Mouse (Mus musculus): ENCODE data around the gene Jph2. TPM values are rescaled to one million over a fixed set of nuclear protein-coding genes. Genes with fewer than 3 reads are reported as not detected.
A peak's percentile ranks its signal among the peaks of the same experiment; 100 is the strongest.
"Not testable (repeated sequence)": the region's sequence is repeated elsewhere in the genome, so short reads cannot be mapped to it uniquely, and the experiment has no call there.

The Jph2 gene
- polyA plus RNA-seq, 1 experiment from 2014 or later: 0.25 TPM

- no peak for ATAC-seq (replicated peaks)
- Histone ChIP-seq H3K4me1 (peaks cover 24% of the 10 kb centered on the region), H3K4me2 (replicated peaks) (no peak overlapping the region), H3K4me3 (no peak overlapping the region), H3K9ac (replicated peaks) (no peak overlapping the region), H3K36me3 (no peaks in the 10 kb centered on the region), H3K27ac (replicated peaks) (no peak overlapping the region), H3K9me3 (no peaks in the 10 kb centered on the region), H3K27me3 (no peaks in the 10 kb centered on the region)
- WGBS: 83% methylated on average over 9 of the region's 9 CpGs
These were observed 25.3 kb upstream of the Jph2 start for GRCm38 (mm10) chr2:163422895-163423660.

- peak overlapping the region; percentile 93 for H3K9ac ChIP-seq (replicated peaks)
- no peak for ATAC-seq (replicated peaks)
- no peaks in the 10 kb centered on the region for H3K9me3 ChIP-seq
- 31% methylated on average over 10 of the region's 10 CpGs for WGBS
- peak overlapping the region; percentile 93 for H3K27ac ChIP-seq (replicated peaks)
- H3K4me1 ChIP-seq: peaks cover 32% of the 10 kb centered on the region
- no peaks in the 10 kb centered on the region for H3K36me3 ChIP-seq
- no peaks in the 10 kb centered on the region for H3K27me3 ChIP-seq
- H3K4me2 ChIP-seq (replicated peaks): peak overlapping the region; percentile 81
- peak overlapping the region; percentile 96 for H3K4me3 ChIP-seq
These were observed 22.6 kb upstream of the Jph2 start for GRCm38 (mm10) chr2:163420366-163420886.

DNA sequence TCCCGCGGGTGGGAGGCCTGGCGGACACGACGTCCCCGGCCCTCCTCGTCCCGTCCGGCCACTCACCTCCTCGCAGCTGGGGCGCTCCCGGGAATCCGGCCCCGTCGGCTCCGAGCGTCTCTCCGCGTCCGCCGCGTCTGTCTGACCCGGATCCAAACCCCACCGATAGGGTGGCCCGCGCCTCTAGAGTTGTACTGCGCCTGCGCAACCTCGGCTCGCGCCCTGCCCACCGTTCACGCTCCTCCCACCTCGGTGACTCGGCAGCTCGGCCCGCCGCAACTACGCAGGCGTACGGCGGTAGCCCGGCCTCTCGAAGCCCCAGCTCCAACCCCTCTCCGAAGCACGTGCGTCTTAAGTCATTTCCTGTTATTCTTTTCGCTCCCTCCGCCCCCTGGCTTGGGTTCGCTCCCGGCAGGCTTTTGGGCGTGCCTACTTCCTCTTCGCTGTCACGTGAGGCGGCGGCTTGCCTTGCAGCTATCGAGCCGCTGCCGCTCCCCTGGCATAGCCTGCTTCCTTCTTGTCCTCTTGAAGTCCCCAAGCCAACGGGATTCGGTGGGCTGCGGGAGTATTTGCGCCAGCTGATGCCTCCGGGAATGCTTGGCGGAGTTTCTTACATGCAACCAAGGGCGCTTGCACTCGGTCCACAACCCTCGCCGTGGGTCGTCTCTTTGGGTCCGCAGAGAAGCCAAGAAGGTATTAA lies 21.7 kb upstream of the Jph2 start:
- Histone ChIP-seq H3K4me2 (replicated peaks) (peak overlapping the region; percentile 91), H3K27ac (replicated peaks) (peak overlapping the region; percentile 93), H3K9me3 (no peaks in the 10 kb centered on the region), H3K4me1 (peaks cover 32% of the 10 kb centered on the region), H3K27me3 (no peaks in the 10 kb centered on the region), H3K36me3 (peaks cover 3% of the 10 kb centered on the region; the same call in 1 of the 2 replicates), H3K4me3 (peak overlapping the region; percentile 96), H3K9ac (replicated peaks) (peak overlapping the region; percentile 93)
- peak; percentile 99 for ATAC-seq (replicated peaks)
- WGBS: under 1% methylated on average over 70 of the region's 71 CpGs

- ATAC-seq (replicated peaks): peak; percentile 3; the same call in 1 of the 2 replicates
- Histone ChIP-seq H3K4me2 (replicated peaks) (peak overlapping the region; percentile 91), H3K36me3 (peaks cover 7% of the 10 kb centered on the region; the same call in 1 of the 2 replicates), H3K27ac (replicated peaks) (peak overlapping the region; percentile 65), H3K4me1 (peaks cover 32% of the 10 kb centered on the region), H3K27me3 (no peaks in the 10 kb centered on the region), H3K9ac (replicated peaks) (peak overlapping the region; percentile 91), H3K4me3 (peak overlapping the region; percentile 96), H3K9me3 (no peaks in the 10 kb centered on the region)
- under 1% methylated on average over 50 of the region's 50 CpGs for WGBS
These were observed 21.1 kb upstream of the Jph2 start for GRCm38 (mm10) chr2:163418841-163419345.

GRCm38 (mm10) chr2:163417830-163418229 lies 20.0 kb upstream of the Jph2 start:
- no peak for ATAC-seq (replicated peaks)
- Histone ChIP-seq H3K9ac (replicated peaks) (0 out of 2 replicates have a peak overlapping the region, but pooled peaks have one; percentile 91), H3K9me3 (no peaks in the 10 kb centered on the region), H3K27ac (replicated peaks) (no peak overlapping the region), H3K4me1 (peaks cover 32% of the 10 kb centered on the region), H3K36me3 (peaks cover 13% of the 10 kb centered on the region; the same call in 1 of the 2 replicates), H3K27me3 (no peaks in the 10 kb centered on the region), H3K4me2 (replicated peaks) (peak overlapping the region; percentile 91; the same call in 1 of the 2 replicates), H3K4me3 (peak overlapping the region; percentile 96; the same call in 1 of the 2 replicates)

- Histone ChIP-seq H3K27ac (replicated peaks) (no peak overlapping the region), H3K4me1 (peaks cover 32% of the 10 kb centered on the region), H3K4me3 (no peak overlapping the region), H3K9me3 (no peaks in the 10 kb centered on the region), H3K9ac (replicated peaks) (no peak overlapping the region), H3K27me3 (no peaks in the 10 kb centered on the region), H3K4me2 (replicated peaks) (no peak overlapping the region), H3K36me3 (peaks cover 18% of the 10 kb centered on the region; the same call in 1 of the 2 replicates)
- 96% methylated on average over 6 of the region's 6 CpGs for WGBS
- no peak for ATAC-seq (replicated peaks)
These were observed 19.2 kb upstream of the Jph2 start for GRCm38 (mm10) chr2:163417026-163417425.

DNA sequence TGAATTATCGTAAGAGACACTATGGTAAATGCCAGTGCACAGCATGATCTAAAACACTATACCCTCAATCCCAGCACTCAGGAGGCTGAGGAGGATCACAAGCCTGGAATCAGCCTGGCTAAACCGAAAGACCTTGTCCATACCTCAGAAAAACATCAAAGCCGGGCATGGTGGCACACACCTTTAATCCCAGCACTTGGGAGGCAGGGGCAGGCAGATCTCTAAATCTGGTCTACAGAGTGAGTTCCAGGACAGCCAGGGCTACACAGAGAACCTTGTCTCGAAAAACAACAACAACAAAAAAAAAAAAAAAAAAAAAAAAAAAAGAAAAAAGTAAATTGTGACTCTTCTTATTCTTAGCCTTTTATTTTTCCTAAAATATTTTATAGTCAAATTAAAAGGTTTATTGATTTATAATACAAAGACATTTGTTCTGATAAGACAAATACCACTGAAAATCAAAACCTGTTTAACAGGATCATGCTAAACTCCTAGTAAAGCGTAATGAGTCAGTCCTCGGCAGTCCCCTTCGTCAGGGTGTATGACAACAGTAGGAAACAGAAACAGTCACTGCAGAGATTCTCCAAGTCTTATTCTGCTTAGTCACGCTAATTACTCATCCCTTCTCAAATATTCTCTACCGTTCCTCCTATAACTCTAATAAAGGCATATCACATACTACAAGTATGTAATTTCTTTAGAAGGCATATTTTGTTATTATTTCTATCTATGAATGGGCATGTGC lies 15.2 kb upstream of the Jph2 start:
- WGBS: 93% methylated on average over 9 of the region's 9 CpGs
- Histone ChIP-seq H3K27ac (replicated peaks) (no peak overlapping the region), H3K27me3 (no peaks in the 10 kb centered on the region), H3K36me3 (peaks cover 51% of the 10 kb centered on the region), H3K9ac (replicated peaks) (no peak overlapping the region), H3K4me1 (peaks cover 7% of the 10 kb centered on the region), H3K4me2 (replicated peaks) (no peak overlapping the region), H3K9me3 (no peaks in the 10 kb centered on the region), H3K4me3 (no peak overlapping the region)
- no peak for ATAC-seq (replicated peaks)

GRCm38 (mm10) chr2:163412419-163412818 lies 14.6 kb upstream of the Jph2 start:
- WGBS: 84% methylated on average over 4 of the region's 4 CpGs
- Histone ChIP-seq H3K4me3 (no peak overlapping the region), H3K36me3 (peaks cover 54% of the 10 kb centered on the region), H3K4me2 (replicated peaks) (no peak overlapping the region), H3K27me3 (no peaks in the 10 kb centered on the region), H3K9ac (replicated peaks) (no peak overlapping the region), H3K4me1 (peaks cover under 1% of the 10 kb centered on the region), H3K9me3 (no peaks in the 10 kb centered on the region), H3K27ac (replicated peaks) (no peak overlapping the region)
- ATAC-seq (replicated peaks): no peak

- ATAC-seq (replicated peaks): no peak
- no peak overlapping the region for H3K27ac ChIP-seq (replicated peaks)
- H3K9me3 ChIP-seq: no peaks in the 10 kb centered on the region
- peaks cover 59% of the 10 kb centered on the region for H3K36me3 ChIP-seq
- no peaks in the 10 kb centered on the region for H3K4me1 ChIP-seq
- no peak overlapping the region for H3K9ac ChIP-seq (replicated peaks)
- H3K4me2 ChIP-seq (replicated peaks): no peak overlapping the region
- no peaks in the 10 kb centered on the region for H3K27me3 ChIP-seq
- H3K4me3 ChIP-seq: no peak overlapping the region
- WGBS: 89% methylated on average over 4 of the region's 4 CpGs
These were observed 14.0 kb upstream of the Jph2 start for GRCm38 (mm10) chr2:163411840-163412239.

GRCm38 (mm10) chr2:163411344-163411743 lies 13.6 kb upstream of the Jph2 start:
- peaks cover 60% of the 10 kb centered on the region for H3K36me3 ChIP-seq

DNA sequence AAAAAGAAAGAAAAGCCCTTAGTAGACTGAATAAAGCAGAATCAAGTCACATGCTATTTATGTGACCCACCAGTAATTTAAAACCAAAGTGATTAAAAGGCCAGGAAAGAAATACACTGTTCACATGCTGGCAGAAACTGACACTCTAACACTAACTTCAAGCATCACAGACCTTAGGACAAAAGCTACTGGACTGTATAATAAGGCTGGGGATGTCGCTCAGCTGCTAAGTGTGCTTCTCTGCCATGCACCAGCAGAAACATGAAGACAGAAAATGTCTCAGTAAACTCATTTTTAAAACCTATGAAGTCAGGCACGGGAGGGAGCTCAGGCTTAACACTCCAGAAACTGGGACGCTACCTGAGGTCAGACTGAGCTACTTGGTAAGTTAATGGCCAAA lies 12.4 kb upstream of the Jph2 start:
- Histone ChIP-seq H3K4me2 (replicated peaks) (no peak overlapping the region), H3K9ac (replicated peaks) (no peak overlapping the region), H3K27me3 (no peaks in the 10 kb centered on the region), H3K27ac (replicated peaks) (no peak overlapping the region), H3K4me3 (no peak overlapping the region), H3K36me3 (peaks cover 65% of the 10 kb centered on the region), H3K4me1 (no peaks in the 10 kb centered on the region), H3K9me3 (no peaks in the 10 kb centered on the region)
- no peak for ATAC-seq (replicated peaks)
- WGBS: 93% methylated on average over 3 of the region's 3 CpGs

More at GRCm38 (mm10) chr2:163411344-163411743, 13.6 kb upstream of the Jph2 start:
- not testable (repeated sequence) for H3K9ac ChIP-seq (replicated peaks); H3K4me3 ChIP-seq; H3K27ac ChIP-seq (replicated peaks); H3K4me1 ChIP-seq; H3K27me3 ChIP-seq; ATAC-seq (replicated peaks); H3K9me3 ChIP-seq; H3K4me2 ChIP-seq (replicated peaks)
- WGBS: 97% methylated on average over 3 of the region's 3 CpGs
